Mouse (Mus musculus) E14TG2a.4 (cell line): ENCODE measurements around the gene Anks1b.

Experiments
- CTCF ChIP-seq: conservative IDR thresholded peaks from 2 replicates; pipeline ENCODE4 v1.5.1; 2014; ENCODE audit warnings: low read length
- NANOG ChIP-seq: IDR thresholded peaks from 2 replicates; pipeline ENCODE4 v1.6.1; 2014; ENCODE audit warnings: borderline replicate concordance, low read length, mixed read lengths

DNA sequence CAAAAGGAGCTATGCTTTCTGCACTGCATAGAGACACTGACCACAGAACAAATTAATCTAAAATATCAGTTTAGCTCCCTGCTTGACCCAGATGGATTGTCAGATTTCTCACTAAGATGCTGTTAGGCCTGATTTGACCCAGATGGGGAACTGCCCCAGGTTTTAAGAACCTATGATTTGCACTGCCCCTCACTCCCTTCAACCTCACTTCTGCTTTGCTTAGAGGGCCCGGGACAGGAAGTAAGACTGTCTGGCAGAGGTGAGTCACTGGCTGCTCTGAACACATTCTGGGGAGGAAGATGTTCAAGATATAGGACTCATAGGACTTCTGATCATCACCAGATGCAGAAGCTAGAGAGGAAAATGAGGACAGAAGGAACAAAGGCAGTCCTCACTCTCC is 506.8 kb downstream of the Anks1b start:
- TF ChIP-seq CTCF = no peak
- no peak for TF ChIP-seq NANOG
